Mouse (Mus musculus) liver, embryonic 16.5 days (tissue): ENCODE measurements around the gene Anp32b. TPM values are rescaled to one million over a fixed set of nuclear protein-coding genes. Genes with fewer than 3 reads are reported as not detected.

Experiments
- ATAC-seq: fragments of 200-750 bp; cut with Nextera tagmentation; 2 replicates; pipeline ENCODE4 v1.8.0; 2017; ENCODE audit warnings: low read depth, mild to moderate bottlenecking, moderate number of reproducible peaks, moderate library complexity
- H3K27ac ChIP-seq: fragments of 300-500 bp; sonication (generic); 2 replicates; pipeline ENCODE4 v1.5.1; 2014; ENCODE audit warnings: mild to moderate bottlenecking, low read length
- H3K27me3 ChIP-seq: fragments of 300-500 bp; sonication (generic); 2 replicates; pipeline ENCODE4 v1.6.1; 2014; ENCODE audit warnings: low read depth, low read length, mixed read lengths; ENCODE audit not compliant: control insufficient read depth, insufficient read depth
- H3K36me3 ChIP-seq: fragments of 300-500 bp; sonication (generic); 2 replicates; pipeline ENCODE4 v1.6.1; 2014; ENCODE audit warnings: mild to moderate bottlenecking; ENCODE audit not compliant: control insufficient read depth, insufficient read depth
- H3K4me1 ChIP-seq: fragments of 300-500 bp; sonication (generic); 2 replicates; pipeline ENCODE4 v1.6.1; 2014; ENCODE audit warnings: low read depth, low read length, mixed read lengths; ENCODE audit not compliant: control insufficient read depth
- H3K4me2 ChIP-seq: fragments of 300-500 bp; sonication (generic); 2 replicates; pipeline ENCODE4 v1.6.1; 2014; ENCODE audit warnings: low read depth, low read length, mixed read lengths
- H3K4me3 ChIP-seq: fragments of 300-500 bp; sonication (generic); 2 replicates; pipeline ENCODE4 v1.5.1; 2014; ENCODE audit warnings: low read depth, mild to moderate bottlenecking, low read length
- H3K9ac ChIP-seq: fragments of 300-500 bp; sonication (generic); 2 replicates; pipeline ENCODE4 v1.6.1; 2014; ENCODE audit warnings: low read depth, low read length
- H3K9me3 ChIP-seq: fragments of 300-500 bp; sonication (generic); replicated peaks from 2 replicates; pipeline ENCODE4 v1.6.1; 2016; ENCODE audit warnings: low read length; ENCODE audit not compliant: control insufficient read depth
- WGBS: fragments of 180-500 bp; shearing (Covaris S2); extraction: QIAGEN DNeasy Blood & Tissue Kit; methylation state at CpG from one replicate; pipeline ENCODE4 v1.1.7; 2014; ENCODE audit not compliant: insufficient replicate concordance; 5-methylcytosine and 5-hydroxymethylcytosine counted together
- polyA plus RNA-seq: library from polyadenylated mRNA; unstranded; fragments of >200 nt; fragmentation: Nextera tagmentation; extraction: Ambion mirVana; gene quantifications from 2 replicates; pipeline ENCODE4 v1.2.1, GENCODE M21; 2015

The Anp32b gene
- polyA plus RNA-seq, 1 experiment from 2014 or later: 318 TPM

DNA sequence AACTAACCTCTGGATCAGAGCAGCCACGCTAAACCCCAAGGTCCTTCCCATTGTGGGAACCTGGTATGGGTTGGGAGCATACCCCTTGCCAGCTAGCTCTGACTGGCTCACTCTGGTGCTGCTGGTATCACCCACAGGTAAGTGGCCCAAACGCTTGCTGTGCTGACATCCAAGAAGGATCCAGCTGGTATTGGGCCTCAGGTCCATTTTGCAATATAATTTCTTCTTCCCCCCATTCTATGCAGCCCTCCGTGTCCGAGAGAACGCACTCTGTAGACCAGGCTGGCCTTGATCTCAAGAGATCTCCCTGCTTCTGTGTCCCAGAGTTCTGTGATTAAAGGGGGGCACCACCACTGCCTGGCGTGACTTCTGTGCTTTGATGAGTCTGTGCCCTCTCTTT, 42.4 kb downstream of the Anp32b start:
- H3K4me1 ChIP-seq: peaks cover 14% of the 10 kb centered on the region
- H3K36me3 ChIP-seq: peaks cover 15% of the 10 kb centered on the region
- no peak overlapping the region for H3K27ac ChIP-seq
- H3K4me2 ChIP-seq: no peak overlapping the region
- H3K9me3 ChIP-seq: no peaks in the 10 kb centered on the region
- no peak overlapping the region for H3K4me3 ChIP-seq
- 85% methylated on average over 6 of the region's 6 CpGs for WGBS
- no peak overlapping the region for H3K9ac ChIP-seq
- ATAC-seq: no peak
- no peaks in the 10 kb centered on the region for H3K27me3 ChIP-seq

DNA sequence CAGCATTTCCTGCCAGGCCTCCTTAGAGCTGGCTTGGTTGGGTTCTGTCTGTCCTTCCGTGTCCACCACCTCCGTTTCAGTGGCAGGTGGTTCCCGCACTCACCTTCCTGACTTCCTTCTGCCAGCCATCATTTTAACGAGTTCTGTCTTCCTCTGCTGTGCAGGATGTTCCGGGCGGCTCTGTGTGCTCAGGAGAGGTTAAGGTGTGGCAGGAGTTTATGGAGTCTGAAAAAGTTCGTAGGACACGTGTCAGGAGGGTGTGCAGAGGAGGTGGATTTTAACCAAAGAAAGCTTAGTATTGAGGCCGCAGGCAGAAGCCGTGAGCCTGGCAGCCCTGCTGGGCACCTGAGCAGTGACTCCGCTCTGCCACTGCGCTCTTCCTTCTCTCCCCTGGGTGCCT, 44.8 kb downstream of the Anp32b start:
- 81% methylated on average over 12 of the region's 12 CpGs for WGBS
- Histone ChIP-seq H3K9ac (no peak overlapping the region), H3K27ac (no peak overlapping the region), H3K4me3 (no peak overlapping the region), H3K4me1 (peaks cover 1% of the 10 kb centered on the region), H3K4me2 (no peak overlapping the region), H3K36me3 (peaks cover 25% of the 10 kb centered on the region), H3K27me3 (no peaks in the 10 kb centered on the region), H3K9me3 (no peaks in the 10 kb centered on the region)
- ATAC-seq: no peak

DNA sequence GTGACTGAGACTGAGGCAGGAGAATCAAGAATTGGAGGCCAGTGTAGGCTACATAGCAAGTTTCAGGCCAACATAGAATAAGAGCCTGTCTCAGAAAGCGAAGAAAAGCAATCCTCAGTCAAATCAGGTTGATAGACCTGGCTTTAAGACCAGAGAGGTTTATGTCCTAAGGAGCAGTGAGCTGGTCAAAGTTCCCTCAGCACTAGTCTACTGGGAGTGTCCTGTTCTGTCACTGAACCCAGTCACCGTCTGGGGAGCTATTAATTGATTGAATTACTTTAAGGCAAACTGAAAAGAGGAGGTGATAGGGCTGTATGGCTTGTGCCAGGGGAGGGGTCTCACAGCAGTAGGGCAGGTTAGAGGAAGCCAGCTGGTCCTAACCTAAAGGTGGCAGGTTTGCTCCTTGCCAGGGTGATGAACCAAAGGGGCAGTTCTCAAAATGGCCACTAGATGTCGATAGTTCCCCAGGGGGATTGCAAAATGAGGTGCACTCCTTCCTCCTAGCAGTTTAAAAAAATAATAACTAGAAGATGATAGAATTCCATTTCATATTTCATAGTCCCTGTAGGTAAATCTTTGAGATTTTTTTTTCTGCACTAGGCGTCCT, 46.7 kb downstream of the Anp32b start:
- H3K36me3 ChIP-seq: peaks cover 33% of the 10 kb centered on the region

DNA sequence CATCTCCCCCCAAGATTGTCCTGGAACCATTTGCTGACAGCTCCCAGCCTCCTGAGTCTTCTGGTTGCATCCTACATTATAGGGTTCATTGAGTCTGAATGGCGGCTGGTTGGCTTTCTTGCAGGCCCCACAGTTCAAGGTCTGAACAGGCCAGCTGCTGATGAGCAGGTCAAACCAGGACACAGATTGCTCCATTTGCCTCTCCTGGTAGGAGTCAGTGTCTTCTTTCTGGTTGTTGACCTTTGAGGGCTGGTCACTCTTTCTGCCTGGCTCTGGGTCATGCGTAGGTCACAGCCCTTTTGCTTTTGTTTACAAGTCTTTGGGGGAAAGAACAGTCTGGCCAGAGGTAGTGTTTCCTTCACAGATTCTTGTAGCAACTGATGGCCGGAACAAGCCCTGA, 47.8 kb downstream of the Anp32b start:
- Histone ChIP-seq H3K9ac (no peak overlapping the region), H3K4me1 (peaks cover 6% of the 10 kb centered on the region), H3K27me3 (no peaks in the 10 kb centered on the region), H3K4me2 (no peak overlapping the region), H3K9me3 (no peaks in the 10 kb centered on the region), H3K27ac (no peak overlapping the region), H3K36me3 (peaks cover 28% of the 10 kb centered on the region), H3K4me3 (no peak overlapping the region)
- ATAC-seq: peak; percentile 57
- WGBS: 66% methylated on average over 3 of the region's 3 CpGs

More for the DNA sequence above, 46.7 kb downstream of the Anp32b start:
- H3K27me3 ChIP-seq: no peaks in the 10 kb centered on the region
- no peaks in the 10 kb centered on the region for H3K9me3 ChIP-seq
- 38% methylated on average over 4 of the region's 4 CpGs for WGBS
- no peak overlapping the region for H3K4me2 ChIP-seq
- ATAC-seq: peak; percentile 20; the same call in 1 of the 2 replicates
- no peak overlapping the region for H3K9ac ChIP-seq
- H3K4me3 ChIP-seq: no peak overlapping the region
- H3K4me1 ChIP-seq: peaks cover 4% of the 10 kb centered on the region
- H3K27ac ChIP-seq: no peak overlapping the region

- WGBS: 10% methylated on average over 4 of the region's 4 CpGs
- no peak overlapping the region for H3K9ac ChIP-seq
- H3K36me3 ChIP-seq: peaks cover 25% of the 10 kb centered on the region
- ATAC-seq: no peak
- H3K9me3 ChIP-seq: no peaks in the 10 kb centered on the region
- no peaks in the 10 kb centered on the region for H3K27me3 ChIP-seq
- H3K4me3 ChIP-seq: no peak overlapping the region
- H3K27ac ChIP-seq: no peak overlapping the region
- no peak overlapping the region for H3K4me2 ChIP-seq
- peaks cover 11% of the 10 kb centered on the region for H3K4me1 ChIP-seq
Measured at GRCm38 (mm10) chr4:46498976-46499375, 48.3 kb downstream of the Anp32b start.

GRCm38 (mm10) chr4:46502606-46503502, 52.2 kb downstream of the Anp32b start:
- Histone ChIP-seq H3K9me3 (no peaks in the 10 kb centered on the region), H3K4me1 (peaks cover 24% of the 10 kb centered on the region), H3K27ac (no peak overlapping the region), H3K4me3 (no peak overlapping the region), H3K36me3 (peaks cover 23% of the 10 kb centered on the region), H3K27me3 (no peaks in the 10 kb centered on the region), H3K4me2 (no peak overlapping the region), H3K9ac (no peak overlapping the region)
- ATAC-seq: no peak
- WGBS: 77% methylated on average over 16 of the region's 16 CpGs

- H3K4me2 ChIP-seq: no peak overlapping the region
- H3K27ac ChIP-seq: no peak overlapping the region
- H3K4me3 ChIP-seq: no peak overlapping the region
- 18% methylated on average over 3 of the region's 3 CpGs for WGBS
- H3K36me3 ChIP-seq: peaks cover 23% of the 10 kb centered on the region
- H3K9me3 ChIP-seq: no peaks in the 10 kb centered on the region
- no peak for ATAC-seq
- peaks cover 24% of the 10 kb centered on the region for H3K4me1 ChIP-seq
- H3K27me3 ChIP-seq: no peaks in the 10 kb centered on the region
- H3K9ac ChIP-seq: no peak overlapping the region
Measured at GRCm38 (mm10) chr4:46503881-46504280, 53.2 kb downstream of the Anp32b start.

GRCm38 (mm10) chr4:46505361-46506057, 54.8 kb downstream of the Anp32b start:
- H3K27ac ChIP-seq: no peak overlapping the region
- H3K4me3 ChIP-seq: no peak overlapping the region
- peaks cover 24% of the 10 kb centered on the region for H3K4me1 ChIP-seq
- no peaks in the 10 kb centered on the region for H3K9me3 ChIP-seq
- ATAC-seq: no peak
- no peak overlapping the region for H3K9ac ChIP-seq
- 70% methylated on average over 8 of the region's 8 CpGs for WGBS
- H3K4me2 ChIP-seq: no peak overlapping the region
- H3K36me3 ChIP-seq: peaks cover 14% of the 10 kb centered on the region
- H3K27me3 ChIP-seq: no peaks in the 10 kb centered on the region
